Mouse (Mus musculus): ENCODE data around the gene Rpgrip1. TPM values are rescaled to one million over a fixed set of nuclear protein-coding genes. Genes with fewer than 3 reads are reported as not detected.

Gene Rpgrip1
- total RNA-seq, 2 experiments from 2014 or later, result 0.17 to 0.53 TPM

DNA sequence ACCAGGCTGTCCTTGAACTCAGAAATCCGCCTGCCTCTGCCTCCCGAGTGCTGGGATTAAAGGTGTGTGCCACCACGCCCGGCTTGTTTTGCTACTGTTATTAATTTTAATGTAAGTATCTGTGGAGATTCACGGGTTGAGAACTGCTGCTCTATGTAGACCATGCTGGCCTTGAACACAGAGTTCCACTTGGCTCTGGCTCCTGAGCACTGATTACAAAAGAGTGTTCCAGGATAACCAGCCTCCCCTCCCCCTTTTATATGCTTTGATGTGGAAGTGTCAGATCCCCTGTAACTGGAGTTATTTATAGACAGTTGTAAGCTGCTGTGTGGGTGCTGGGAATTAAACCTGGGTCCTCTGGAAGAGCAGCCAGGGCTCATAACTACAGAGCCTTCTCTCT, 6.7 kb downstream of the Rpgrip1 start:
- intact Hi-C loops (cut with DNase I), result loop anchor here (10.0 kb wide), 1 partner anchor 158 kb away; the partner anchor contains the start of genes Rab2b and Tox4

DNA sequence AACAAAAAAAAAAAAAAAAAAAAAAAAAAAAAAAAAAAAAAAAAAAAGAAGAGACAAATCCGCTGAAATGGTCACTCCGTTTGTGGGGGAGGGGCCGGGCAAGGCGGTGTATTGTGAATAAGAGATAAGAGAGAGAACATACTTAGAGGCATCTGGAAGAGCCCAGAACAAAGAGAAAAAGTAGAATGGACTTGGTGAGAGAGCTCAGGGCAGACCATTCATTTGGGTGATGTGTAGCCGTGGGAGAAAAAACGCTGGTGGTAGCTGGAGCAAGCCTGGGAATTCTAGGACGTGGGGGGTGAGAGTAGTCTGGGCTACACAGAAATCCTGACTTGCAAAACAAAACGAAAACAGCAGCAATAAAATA, 7.9 kb downstream of the Rpgrip1 start:
- DNase-seq, result no peak
- intact Hi-C loops (cut with DNase I), result loop anchor here (10.0 kb wide), 1 partner anchor 156 kb away; the partner anchor contains the start of genes Rab2b and Tox4

More for the DNA sequence above, 6.7 kb downstream of the Rpgrip1 start:
- DNase-seq, result no peak

- intact Hi-C loops (cut with DNase I), result loop anchor here (10.0 kb wide), 1 partner anchor 156 kb away; the partner anchor contains the start of genes Rab2b and Tox4
These were observed 8.5 kb downstream of the Rpgrip1 start for GRCm38 (mm10) chr14:52118823-52119608.

DNA sequence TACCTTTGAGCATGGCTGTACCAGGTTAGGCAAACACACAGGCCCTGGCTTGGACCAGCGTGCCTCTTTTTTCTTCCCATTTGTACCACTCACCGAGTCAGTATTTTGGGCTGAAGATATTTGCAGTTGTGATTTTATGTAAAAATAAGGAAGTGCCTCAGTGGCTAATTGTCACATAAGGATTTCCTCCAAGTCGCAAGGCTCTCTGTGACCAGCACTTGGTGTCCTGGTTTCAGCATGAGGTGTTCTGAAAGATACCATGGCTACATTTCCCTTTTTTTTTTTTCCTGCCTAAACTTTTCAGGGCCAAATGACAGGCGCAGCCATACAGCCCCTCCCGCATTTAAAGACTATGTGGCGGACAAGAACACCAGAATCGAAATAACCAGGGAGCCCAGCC, 9.7 kb downstream of the Rpgrip1 start:
- DNase-seq, result no peak
- intact Hi-C loops (cut with DNase I), result loop anchor here (5.0 kb wide), 1 partner anchor 77 kb away; the partner anchor contains the start of gene Supt16

More at GRCm38 (mm10) chr14:52118823-52119608, 8.5 kb downstream of the Rpgrip1 start:
- DNase-seq, result peak; percentile 34 to 49

GRCm38 (mm10) chr14:52123918-52124317, 13.4 kb downstream of the Rpgrip1 start:
- DNase-seq, result peak; percentile 65 to 81
- intact Hi-C loops (cut with DNase I), result loop anchor here (2.0 to 5.0 kb wide), 2 partner anchors 73 to 215 kb away; partner anchors contain the start of gene Supt16

DNA sequence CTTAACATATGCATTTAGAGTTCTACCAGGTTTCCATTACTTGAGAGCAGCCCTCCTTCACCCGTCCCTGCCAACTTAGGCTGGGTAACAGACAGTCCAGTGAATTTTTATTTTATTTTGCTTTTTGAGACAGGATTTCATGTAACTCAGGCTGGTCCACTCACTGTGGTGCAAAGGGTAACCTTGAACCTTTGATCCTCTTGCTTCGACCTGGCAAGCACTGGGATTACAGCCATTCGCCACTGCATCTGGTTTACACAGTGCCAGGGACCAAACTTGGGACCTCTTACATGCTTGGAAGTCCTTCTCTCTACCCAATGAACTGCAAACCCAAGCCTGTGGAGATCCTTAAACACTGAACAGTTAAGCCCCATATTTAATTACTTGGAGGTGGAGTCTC, 14.1 kb downstream of the Rpgrip1 start:
- no peak for DNase-seq
- intact Hi-C loops (cut with DNase I), result loop anchor here (2.0 to 5.0 kb wide), 2 partner anchors 73 to 214 kb away; partner anchors contain the start of gene Supt16

DNA sequence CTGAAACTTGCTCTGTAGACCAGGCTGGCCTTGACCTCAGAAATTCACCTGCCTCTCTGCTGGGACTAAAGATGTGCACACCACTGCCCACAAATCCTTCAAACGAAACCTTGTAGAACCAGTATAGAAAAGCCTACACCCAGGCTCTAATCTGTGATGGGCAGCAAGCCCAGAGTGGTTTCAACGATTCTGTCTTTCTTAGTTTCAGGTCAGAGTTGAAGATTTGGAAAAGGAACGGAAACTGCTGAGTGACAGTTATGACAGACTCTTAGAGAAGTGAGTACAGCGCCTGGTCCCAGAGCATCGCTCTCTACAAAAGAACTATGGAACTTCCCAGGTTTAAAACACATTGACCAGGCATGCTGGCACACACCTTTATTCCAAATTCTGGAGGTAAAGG, 23.1 kb downstream of the Rpgrip1 start:
- intact Hi-C loops (cut with DNase I), result no loop called here
- no peak for DNase-seq

DNA sequence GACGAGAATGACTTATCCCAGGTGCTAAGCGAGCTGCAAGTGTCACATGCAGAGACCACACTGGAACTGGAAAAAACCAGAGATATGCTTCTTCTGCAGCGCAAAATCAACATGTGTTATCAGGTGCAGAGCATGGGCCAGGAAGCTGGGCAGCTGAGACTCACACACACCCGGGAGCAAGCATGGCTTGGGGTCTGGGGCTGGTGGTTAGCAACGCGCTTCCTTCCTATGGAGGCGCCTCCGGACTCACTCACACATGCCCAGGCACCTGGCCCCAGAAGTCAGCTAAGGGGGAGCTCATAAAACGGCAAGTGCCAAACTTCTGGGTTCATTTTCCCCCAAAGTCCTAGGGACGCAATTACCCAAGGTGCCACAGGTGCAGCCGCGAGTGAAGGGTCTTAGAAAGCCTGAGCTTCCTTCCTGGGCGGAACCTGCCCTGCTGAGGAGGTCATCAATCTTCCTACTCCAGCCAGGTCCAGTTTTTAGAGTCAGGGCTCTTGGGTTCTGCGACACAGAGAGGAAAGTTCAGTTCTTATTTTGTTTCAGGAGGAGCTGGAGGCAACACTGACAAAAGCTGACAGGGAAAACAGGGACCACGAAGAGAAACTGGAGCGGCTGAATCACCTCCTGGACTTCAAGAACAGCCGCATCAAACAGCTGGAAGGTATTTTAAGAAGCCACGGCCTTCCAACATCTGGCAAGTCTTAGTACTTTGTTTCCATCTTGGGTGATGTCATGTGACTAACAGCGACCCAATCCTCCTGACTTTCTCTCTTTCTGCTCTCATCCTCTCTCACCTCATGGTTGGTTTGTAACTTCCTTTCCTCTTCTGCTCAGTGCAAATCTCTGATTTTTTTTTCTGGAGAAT, 30.3 kb downstream of the Rpgrip1 start:
- DNase-seq, result no peak
- intact Hi-C loops (cut with DNase I), result no loop called here

- intact Hi-C loops (cut with DNase I), result no loop called here
- DNase-seq, result no peak
These were observed 31.1 kb downstream of the Rpgrip1 start for GRCm38 (mm10) chr14:52141445-52142127.

- intact Hi-C loops (cut with DNase I), result no loop called here
- no peak for DNase-seq
These were observed 33.7 kb downstream of the Rpgrip1 start for GRCm38 (mm10) chr14:52144165-52144564.

DNA sequence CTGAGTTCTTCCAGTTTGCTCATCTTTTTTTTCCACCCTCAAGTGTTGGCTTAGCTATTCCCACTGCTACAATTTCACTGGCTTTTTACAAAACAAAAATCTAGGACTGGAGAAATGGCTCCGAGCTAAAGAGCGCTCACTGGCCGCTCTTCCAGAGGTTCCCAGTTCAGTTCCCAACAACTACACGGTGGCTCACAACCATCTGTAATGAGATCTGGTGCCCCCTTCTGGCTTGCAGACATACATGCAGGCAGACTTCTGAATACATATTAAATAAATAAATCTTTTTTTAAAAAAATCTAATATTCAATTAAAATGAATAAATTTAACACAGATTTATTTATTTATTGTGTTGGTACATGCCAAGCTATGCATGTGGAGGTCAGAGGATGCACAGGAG, 36.0 kb downstream of the Rpgrip1 start:
- intact Hi-C loops (cut with DNase I), result no loop called here

DNA sequence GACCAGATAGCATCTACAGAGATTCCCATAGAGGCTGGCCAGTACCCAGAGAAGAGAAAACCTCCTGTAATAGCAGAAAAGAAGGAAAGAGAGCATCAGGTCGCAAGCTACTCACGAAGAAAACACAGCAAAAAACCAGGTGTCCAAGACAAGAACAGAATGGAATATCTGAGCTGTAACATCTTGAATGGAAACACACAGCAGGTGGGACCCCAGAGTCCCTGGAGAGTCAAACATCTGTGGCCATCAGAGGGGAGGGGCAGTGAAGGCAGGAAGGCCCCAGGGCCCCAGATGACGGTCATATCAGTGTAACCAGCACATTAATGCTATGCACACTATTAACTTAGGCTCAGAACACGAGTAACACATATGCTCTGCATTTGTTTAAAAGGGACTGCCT, 39.4 kb downstream of the Rpgrip1 start:
- intact Hi-C loops (cut with DNase I), result no loop called here
- no peak for DNase-seq

More for the DNA sequence above, 36.0 kb downstream of the Rpgrip1 start:
- peak; percentile 8 to 25 for DNase-seq

DNA sequence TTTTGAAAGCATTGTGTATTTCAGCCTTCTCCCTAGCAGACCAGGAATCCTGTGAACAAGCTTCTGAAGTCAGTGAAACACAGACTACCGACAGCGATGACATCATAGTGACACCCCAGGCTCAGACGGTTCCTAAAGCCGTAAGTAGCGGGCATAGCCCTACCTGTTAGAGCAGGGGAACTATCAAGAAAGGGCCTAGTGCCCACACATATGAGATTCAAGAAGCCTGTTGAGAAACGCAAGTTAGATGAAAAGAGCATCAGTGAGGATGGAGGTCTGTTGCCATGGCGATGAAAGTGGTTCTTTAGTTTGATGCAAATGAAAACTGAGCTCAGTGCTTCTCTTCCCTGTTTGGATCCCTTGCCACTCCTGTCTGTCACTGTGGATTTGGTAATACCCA, 41.7 kb downstream of the Rpgrip1 start:
- intact Hi-C loops (cut with DNase I), result no loop called here
- no peak for DNase-seq

DNA sequence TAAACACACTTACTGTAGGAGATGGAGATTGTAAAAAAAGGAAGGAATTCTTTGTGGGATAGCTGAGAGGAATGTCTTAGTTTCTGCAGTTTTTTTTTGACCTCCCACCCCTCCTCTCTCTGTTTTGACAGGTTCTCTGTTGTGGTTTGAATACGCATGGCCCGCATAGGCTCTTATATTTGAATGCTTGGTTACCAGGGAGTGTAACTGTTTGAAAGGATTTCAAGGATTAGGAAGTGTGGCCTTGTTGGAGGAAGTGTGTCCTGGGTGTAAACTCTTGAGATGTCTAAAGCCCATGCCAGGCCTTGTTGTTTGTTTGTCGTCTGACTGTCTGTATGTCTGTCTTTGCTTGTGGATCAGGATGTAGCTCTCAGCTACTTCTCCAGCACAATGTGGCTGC, 42.1 kb downstream of the Rpgrip1 start:
- intact Hi-C loops (cut with DNase I), result no loop called here
- DNase-seq, result no peak

GRCm38 (mm10) chr14:52155008-52155407, 44.5 kb downstream of the Rpgrip1 start:
- intact Hi-C loops (cut with DNase I), result no loop called here
- no peak for DNase-seq

DNA sequence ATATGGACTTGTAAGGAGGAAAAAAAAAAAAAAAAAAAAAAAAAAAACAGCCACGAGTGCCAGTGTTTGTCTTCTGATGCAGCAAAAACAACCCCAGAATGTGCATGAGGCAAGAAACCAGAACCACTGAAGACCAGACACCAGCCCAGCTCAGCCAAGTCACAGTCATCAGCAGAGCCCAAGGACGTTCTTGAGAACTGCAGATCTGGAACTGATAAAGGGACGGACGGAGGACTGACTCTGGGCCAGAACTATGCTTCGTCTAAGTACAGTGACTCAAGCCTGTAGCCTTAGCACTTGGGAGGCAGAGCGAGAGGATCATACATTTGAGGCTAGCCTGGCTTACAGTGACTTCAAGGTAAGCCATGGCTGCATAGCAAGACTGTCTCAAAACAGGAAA, 50.4 kb downstream of the Rpgrip1 start:
- intact Hi-C loops (cut with DNase I), result loop anchor here (5.0 kb wide), 1 partner anchor 61 kb away; no protein-coding TSS in a partner anchor

DNA sequence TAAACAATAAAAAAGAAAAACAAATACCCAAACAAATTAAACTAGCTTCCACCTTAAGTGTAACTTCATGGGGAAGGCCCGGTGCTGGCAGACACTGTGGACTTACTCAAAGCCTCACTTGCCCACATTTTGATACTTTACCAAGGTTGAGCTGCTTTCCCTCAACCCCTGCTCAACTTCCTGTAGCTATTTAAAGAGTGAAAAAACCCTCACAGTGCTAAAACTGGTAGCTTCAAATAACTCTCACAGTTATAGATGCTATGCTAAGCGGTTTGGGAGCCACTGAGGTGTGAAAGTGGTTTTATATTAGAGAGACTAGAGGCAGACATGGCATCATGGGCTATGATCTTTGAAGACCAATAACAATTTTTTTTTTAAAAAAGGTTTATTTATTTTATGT, 56.1 kb downstream of the Rpgrip1 start:
- intact Hi-C loops (cut with DNase I), result no loop called here
- DNase-seq, result no peak

More for the DNA sequence above, 50.4 kb downstream of the Rpgrip1 start:
- DNase-seq, result no peak

DNA sequence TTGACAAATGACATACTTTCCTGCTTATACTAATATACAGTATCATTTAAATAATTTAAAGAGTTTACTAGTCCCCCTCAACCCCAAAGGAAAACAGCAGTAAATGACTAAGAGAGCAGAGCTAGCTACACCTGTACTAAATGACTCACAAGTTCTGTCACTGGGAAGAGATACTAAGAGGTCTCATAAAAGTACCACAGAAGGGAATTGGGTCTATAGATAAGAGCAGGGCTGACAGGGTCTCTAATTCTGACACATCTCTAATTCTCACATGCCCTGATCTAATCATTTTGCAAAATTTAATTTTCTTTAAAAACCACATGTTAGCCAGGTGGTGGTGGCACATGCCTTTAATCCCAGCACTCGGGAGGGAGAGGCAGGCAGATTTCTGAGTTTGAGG, 78.3 kb downstream of the Rpgrip1 start:
- intact Hi-C loops (cut with DNase I), result no loop called here
- DNase-seq, result no peak

DNA sequence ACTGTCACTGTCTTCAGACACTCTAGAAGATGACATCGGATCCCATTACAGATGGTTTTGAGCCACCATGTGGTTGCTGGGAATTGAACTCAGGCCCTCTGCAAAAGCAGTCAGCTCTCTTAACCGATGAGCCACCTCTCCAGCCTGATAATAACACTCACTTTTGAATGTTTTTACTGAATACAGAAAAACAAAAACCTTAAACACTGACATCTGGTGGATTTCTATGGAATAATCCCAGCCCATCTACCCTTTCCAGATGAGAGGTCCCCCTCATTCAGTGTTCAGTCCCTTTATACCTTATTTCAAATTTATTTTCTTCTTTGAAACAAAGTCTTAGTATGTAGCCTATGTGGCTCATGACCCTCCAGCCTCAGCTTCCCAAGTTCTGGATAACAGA, 79.0 kb downstream of the Rpgrip1 start:
- intact Hi-C loops (cut with DNase I), result no loop called here
- DNase-seq, result no peak

GRCm38 (mm10) chr14:52190740-52191359, 80.3 kb downstream of the Rpgrip1 start:
- intact Hi-C loops (cut with DNase I), result loop anchor here (10.0 kb wide), 1 partner anchor 286 kb away; no protein-coding TSS in a partner anchor
- DNase-seq, result peak; percentile 9 to 37

All from heart, postnatal 14 days (tissue).